Mouse (Mus musculus): ENCODE data around the gene Gpr176.

DNA sequence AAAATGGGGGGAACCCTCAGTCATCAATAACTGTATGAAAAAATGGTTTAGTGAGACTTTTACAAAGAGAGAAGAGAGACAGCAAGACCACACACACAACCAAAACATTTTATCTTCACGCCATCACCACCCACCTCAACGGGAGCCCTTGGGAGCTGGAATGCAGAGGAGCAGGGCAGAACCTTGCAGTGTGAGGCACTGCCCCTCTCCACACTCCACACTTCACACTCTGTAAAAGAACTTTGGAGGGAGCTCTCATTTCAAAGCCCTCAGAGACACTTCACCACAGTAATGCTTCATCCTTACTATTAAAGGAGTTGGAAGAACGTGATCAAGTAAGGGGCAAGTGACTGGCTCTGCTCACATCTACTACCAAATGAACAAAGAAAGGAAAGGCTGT lies 142.7 kb downstream of the Gpr176 start:
- no peak for TF ChIP-seq ZC3H11A (IDR thresholded peaks at IDR 0.05; ENCODE audit: borderline replicate concordance, low read depth, low read length)
- no peak for TF ChIP-seq CHD2 (IDR thresholded peaks at IDR 0.05; ENCODE audit: low read depth, low read length)

All from ES-E14 (cell line).